Mouse (Mus musculus) left cerebral cortex, adult 6 months (tissue): ENCODE results near the gene Zfp408. TPM values are rescaled to one million over a fixed set of nuclear protein-coding genes. Genes with fewer than 3 reads are reported as not detected.

ENCODE experiments used
- long read RNA-seq, 2 experiments: library from polyadenylated mRNA; unstranded; transcript quantifications; one replicate each; pipeline ENCODE4 v2.0.0; 2019 to 2020
- polyA plus RNA-seq: library from polyadenylated mRNA; unstranded; fragments of <200 nt; fragmentation: Nextera tagmentation; gene quantifications from 2 replicates; pipeline ENCODE4 v1.2.3, GENCODE M21; 2021

Zfp408 gene
- 3.8 and 4.0 TPM in 2 replicates for polyA plus RNA-seq
- long read RNA-seq, experiment 1, partial matches to known transcripts, result 0 of 6 reads
- long read RNA-seq, experiment 1, other reads (novel, unspliced or antisense), result 3 of 6 reads
- long read RNA-seq, experiment 2, result 0 reads

GRCm38 (mm10) chr2:91649553-91650359 is at the start of gene Zfp408, which contains the start of gene Arhgap1:
Gene Zfp408, minus strand, starts transcription at chr2:91649791.
Gene Arhgap1, plus strand, starts transcription at chr2:91649860.

GRCm38 (mm10) chr2:91636229-91636628 is 13.4 kb downstream of the Zfp408 start, which contains the start of gene F2:
Gene F2, minus strand, starts transcription at chr2:91636414.

Other genes starting within 250 kb of the Zfp408 start
- gene 1110051M20Rik, start 205.1 kb downstream of the Zfp408 start, polyA plus RNA-seq, result 137 and 168 TPM in 2 replicates
- 8.9 and 11.4 TPM in 2 replicates for gene Lrp4, start 192.3 kb downstream of the Zfp408 start, polyA plus RNA-seq
- gene Ckap5, start 123.0 kb downstream of the Zfp408 start, polyA plus RNA-seq, result 32.6 and 48.0 TPM in 2 replicates
- not detected in 2 replicates for gene F2, start 13.4 kb downstream of the Zfp408 start, polyA plus RNA-seq
- 50.9 and 67.4 TPM in 2 replicates for gene Arhgap1, start 69 bp upstream of the Zfp408 start, polyA plus RNA-seq
- gene Atg13, start 60.8 kb upstream of the Zfp408 start, polyA plus RNA-seq, result 51.1 and 52.3 TPM in 2 replicates
- 9.6 and 9.7 TPM in 2 replicates for gene Harbi1, start 61.1 kb upstream of the Zfp408 start, polyA plus RNA-seq
- gene Ambra1, start 80.3 kb upstream of the Zfp408 start, polyA plus RNA-seq, result 5.9 and 8.7 TPM in 2 replicates